Mouse (Mus musculus): ENCODE measurements at regions not wholly inside any gene's neighbourhood (a gene's known extent, or its start where the extent isn't known, plus 50 kb on each side); places are given as distances from the start of the nearest gene placed in this dataset.

DNA sequence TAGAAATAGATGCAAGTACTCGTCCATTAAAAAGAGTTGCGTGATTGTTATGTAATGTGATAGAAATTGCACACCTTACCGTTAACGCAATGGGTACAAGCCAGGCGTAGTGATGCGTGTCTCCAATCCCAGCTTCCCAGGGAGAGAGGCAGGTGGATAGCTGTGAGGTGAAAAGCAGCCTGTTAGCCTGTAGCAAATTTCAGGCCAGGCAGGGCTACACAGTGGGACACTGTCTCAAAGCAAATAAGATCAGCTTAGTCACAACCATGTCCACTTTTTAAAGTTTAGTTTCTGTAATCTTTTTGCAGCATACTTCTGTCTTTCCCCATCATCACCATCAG lies 77.1 kb upstream of the Gm14444 start:
- DNase-seq (ENCODE audit: low spot score) = no peak
- H3K4me2 ChIP-seq (ENCODE audit: low read depth, low read length, severe bottlenecking) = no peak overlapping the region
- H3K9me3 ChIP-seq (ENCODE audit: control insufficient read depth, low read length) = no peaks in the 10 kb centered on the region
- no peak overlapping the region for H3K4me3 ChIP-seq (ENCODE audit: low read depth, low read length)
- no peak overlapping the region for H3K9ac ChIP-seq (ENCODE audit: low read length)
- no peak overlapping the region for H3K27ac ChIP-seq (ENCODE audit: low read depth, low read length)
- H3K27me3 ChIP-seq (ENCODE audit: control insufficient read depth, insufficient read depth, low read length) = no peaks in the 10 kb centered on the region
- H3K36me3 ChIP-seq (ENCODE audit: control insufficient read depth, insufficient read depth, low read length) = no peaks in the 10 kb centered on the region
- no peaks in the 10 kb centered on the region for H3K4me1 ChIP-seq (replicated peaks; ENCODE audit: control insufficient read depth, insufficient read depth, low read length)
- peak; percentile 68 for ATAC-seq (replicated peaks; ENCODE audit: low FRiP score)
- WGBS = 15% methylated on average over 6 of the region's 6 CpGs

DNA sequence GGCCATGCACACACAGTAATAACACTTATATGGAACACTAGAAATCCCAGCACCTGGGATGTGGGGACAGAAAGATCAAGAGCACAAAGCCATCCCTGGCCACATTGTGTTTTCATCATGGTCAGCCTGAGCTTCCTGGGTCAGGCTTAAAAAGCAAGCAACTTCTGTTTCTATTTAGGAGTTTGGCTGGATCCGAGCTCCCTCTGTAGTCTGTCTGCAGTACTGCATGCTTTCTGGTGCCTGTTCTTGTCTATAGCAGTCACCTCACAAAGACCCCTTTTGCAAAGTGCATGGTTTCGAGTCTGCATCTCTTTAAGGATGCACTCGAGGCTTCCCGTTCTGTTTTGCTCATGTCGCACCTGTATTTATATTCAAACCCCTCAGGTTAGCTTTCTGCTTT lies 73.4 kb upstream of the Gm14444 start:
- 33% methylated on average over 5 of the region's 5 CpGs for WGBS
- Histone ChIP-seq H3K9me3 (ENCODE audit: control insufficient read depth, low read length) (no peaks in the 10 kb centered on the region), H3K36me3 (ENCODE audit: control insufficient read depth, insufficient read depth, low read length) (no peaks in the 10 kb centered on the region), H3K9ac (ENCODE audit: low read length) (no peak overlapping the region), H3K27ac (ENCODE audit: low read depth, low read length) (no peak overlapping the region), H3K4me2 (ENCODE audit: low read depth, low read length, severe bottlenecking) (no peak overlapping the region), H3K4me1 (replicated peaks; ENCODE audit: control insufficient read depth, insufficient read depth, low read length) (no peaks in the 10 kb centered on the region), H3K27me3 (ENCODE audit: control insufficient read depth, insufficient read depth, low read length) (no peaks in the 10 kb centered on the region), H3K4me3 (ENCODE audit: low read depth, low read length) (no peak overlapping the region)
- ATAC-seq (replicated peaks; ENCODE audit: low FRiP score) = no peak
- DNase-seq (ENCODE audit: low spot score) = peak; percentile 64

DNA sequence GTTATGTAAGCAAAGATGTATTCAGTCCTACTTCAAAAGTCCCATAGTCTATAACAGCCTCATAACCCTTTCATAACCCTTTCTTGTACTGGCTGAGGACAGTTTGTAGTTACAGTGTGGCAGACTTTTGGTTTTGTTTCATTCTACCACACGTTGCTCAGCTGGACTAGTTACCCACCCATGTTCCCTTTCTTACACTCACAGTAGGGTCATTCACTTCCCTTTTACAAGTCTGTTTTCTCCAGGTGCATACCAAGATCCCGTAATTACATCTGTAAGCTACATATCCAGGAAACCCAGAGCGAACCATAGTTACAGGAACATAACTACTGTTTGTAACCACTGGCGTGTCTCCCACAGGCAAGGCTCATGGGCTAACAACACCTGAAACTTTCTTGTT lies 72.1 kb upstream of the Gm14444 start:
- 85% methylated on average over 4 of the region's 4 CpGs for WGBS
- H3K4me1 ChIP-seq (replicated peaks; ENCODE audit: control insufficient read depth, insufficient read depth, low read length) = no peaks in the 10 kb centered on the region
- no peak overlapping the region for H3K9ac ChIP-seq (ENCODE audit: low read length)
- DNase-seq (ENCODE audit: low spot score) = no peak
- no peak overlapping the region for H3K4me2 ChIP-seq (ENCODE audit: low read depth, low read length, severe bottlenecking)
- no peak overlapping the region for H3K27ac ChIP-seq (ENCODE audit: low read depth, low read length)
- H3K4me3 ChIP-seq (ENCODE audit: low read depth, low read length) = no peak overlapping the region
- H3K27me3 ChIP-seq (ENCODE audit: control insufficient read depth, insufficient read depth, low read length) = no peaks in the 10 kb centered on the region
- H3K36me3 ChIP-seq (ENCODE audit: control insufficient read depth, insufficient read depth, low read length) = no peaks in the 10 kb centered on the region
- ATAC-seq (replicated peaks; ENCODE audit: low FRiP score) = no peak
- no peaks in the 10 kb centered on the region for H3K9me3 ChIP-seq (ENCODE audit: control insufficient read depth, low read length)

DNA sequence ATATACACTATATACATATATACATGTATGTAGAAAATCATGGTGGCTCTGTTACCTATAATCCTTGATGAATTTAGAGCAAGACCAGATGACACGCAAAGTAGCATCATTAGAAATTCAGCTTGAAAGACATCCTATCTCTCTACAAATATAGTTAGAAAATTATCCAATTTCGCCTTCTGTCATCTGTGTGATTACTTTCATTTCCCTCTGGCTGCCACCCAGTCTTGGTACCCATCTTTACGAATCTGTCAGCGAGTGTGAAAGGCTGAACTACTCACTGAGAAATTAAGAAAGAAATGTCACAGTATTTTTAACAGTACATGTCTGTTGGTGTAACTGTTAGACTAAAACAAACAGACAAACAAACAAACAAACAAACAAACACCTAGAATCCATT lies 67.8 kb upstream of the Gm14444 start:
- 88% methylated on average over 4 of the region's 4 CpGs for WGBS
- no peak overlapping the region for H3K4me3 ChIP-seq (ENCODE audit: low read depth, low read length)
- H3K27me3 ChIP-seq (ENCODE audit: control insufficient read depth, insufficient read depth, low read length) = no peaks in the 10 kb centered on the region
- DNase-seq (ENCODE audit: low spot score) (no peak), ATAC-seq (replicated peaks; ENCODE audit: low FRiP score) (no peak)
- no peaks in the 10 kb centered on the region for H3K9me3 ChIP-seq (ENCODE audit: control insufficient read depth, low read length)
- no peak overlapping the region for H3K9ac ChIP-seq (ENCODE audit: low read length)
- no peak overlapping the region for H3K27ac ChIP-seq (ENCODE audit: low read depth, low read length)
- no peak overlapping the region for H3K4me2 ChIP-seq (ENCODE audit: low read depth, low read length, severe bottlenecking)
- H3K4me1 ChIP-seq (replicated peaks; ENCODE audit: control insufficient read depth, insufficient read depth, low read length) = no peaks in the 10 kb centered on the region
- H3K36me3 ChIP-seq (ENCODE audit: control insufficient read depth, insufficient read depth, low read length) = no peaks in the 10 kb centered on the region

DNA sequence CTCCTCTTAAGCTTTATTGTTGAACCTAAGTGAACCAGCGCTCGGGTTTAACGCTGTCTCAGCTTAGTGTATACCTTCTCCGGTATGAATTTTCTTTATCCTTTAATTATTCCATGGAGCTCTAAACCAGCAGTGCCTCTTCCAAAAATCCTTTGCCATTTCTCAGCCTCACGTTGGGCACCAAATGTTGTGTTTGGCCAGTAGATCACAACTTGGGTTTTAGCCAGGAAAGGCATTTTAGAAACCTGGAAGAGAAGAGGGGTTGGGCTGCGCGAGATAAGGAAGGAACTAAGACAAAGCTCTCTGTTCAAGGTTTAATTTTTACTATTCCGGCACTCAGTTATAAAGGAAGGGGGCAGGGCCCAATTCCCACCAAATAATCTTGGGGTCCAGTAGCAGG lies 61.9 kb upstream of the Gm14444 start:
- Histone ChIP-seq H3K9me3 (ENCODE audit: control insufficient read depth, low read length) (no peaks in the 10 kb centered on the region), H3K4me3 (ENCODE audit: low read depth, low read length) (no peak overlapping the region), H3K27ac (ENCODE audit: low read depth, low read length) (no peak overlapping the region), H3K4me1 (replicated peaks; ENCODE audit: control insufficient read depth, insufficient read depth, low read length) (no peaks in the 10 kb centered on the region), H3K9ac (ENCODE audit: low read length) (no peak overlapping the region), H3K27me3 (ENCODE audit: control insufficient read depth, insufficient read depth, low read length) (no peaks in the 10 kb centered on the region), H3K4me2 (ENCODE audit: low read depth, low read length, severe bottlenecking) (no peak overlapping the region), H3K36me3 (ENCODE audit: control insufficient read depth, insufficient read depth, low read length) (no peaks in the 10 kb centered on the region)
- DNase-seq (ENCODE audit: low spot score) (no peak), ATAC-seq (replicated peaks; ENCODE audit: low FRiP score) (no peak)
- WGBS = 88% methylated on average over 8 of the region's 8 CpGs
